Mouse (Mus musculus) brown adipose tissue, adult 24 weeks (tissue): ENCODE measurements around the gene Wbp1l. TPM values are rescaled to one million over a fixed set of nuclear protein-coding genes. Genes with fewer than 3 reads are reported as not detected.
A peak's percentile ranks its signal among the peaks of the same experiment; 100 is the strongest.

Experiments
- H3K27ac ChIP-seq: fragments of 200-500 bp; replicated peaks from 2 replicates; pipeline ENCODE4 v1.5.1; 2012; ENCODE audit warnings: low read depth, mild to moderate bottlenecking, low read length
- H3K4me1 ChIP-seq: fragments of 200-500 bp; 2 replicates; pipeline ENCODE4 v1.6.1; 2012; ENCODE audit warnings: low read length, mixed read lengths; ENCODE audit not compliant: control insufficient read depth, insufficient read depth, insufficient read length
- H3K4me3 ChIP-seq: fragments of 200-500 bp; 2 replicates; pipeline ENCODE4 v1.5.1; 2012; ENCODE audit warnings: low read depth, mild to moderate bottlenecking, low read length, moderate library complexity; ENCODE audit not compliant: insufficient read depth
- polyA plus RNA-seq: library from polyadenylated mRNA; stranded (reverse); fragments of >200 nt; gene quantifications from 2 replicates; pipeline ENCODE4 v1.2.4, GENCODE M21; 2012; ENCODE audit not compliant: missing spikeins, insufficient read depth, insufficient read length

The Wbp1l gene
- polyA plus RNA-seq, 1 experiment, result 24.4 TPM

DNA sequence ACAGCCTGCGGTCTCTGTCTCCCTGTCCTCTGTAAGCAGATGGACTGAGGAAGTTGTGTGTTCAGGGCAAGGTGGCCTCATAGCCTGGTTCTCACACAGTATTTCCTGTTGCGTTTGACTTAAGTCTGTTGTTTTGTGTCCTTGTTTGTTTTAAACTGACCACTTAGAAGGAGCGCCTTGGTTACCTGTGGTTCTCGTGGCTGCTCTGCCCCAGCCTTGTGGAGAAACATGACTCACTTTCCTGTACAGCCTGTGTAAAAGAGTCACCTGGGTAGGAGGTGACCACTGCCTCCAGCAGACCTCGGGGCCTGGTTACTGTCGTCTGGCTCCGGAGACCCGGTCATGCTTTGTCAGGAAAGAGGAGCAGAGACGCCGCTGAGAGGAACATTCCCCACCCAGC, 56.7 kb downstream of the Wbp1l start:
- no peak overlapping the region for H3K27ac ChIP-seq
- no peaks in the 10 kb centered on the region for H3K4me1 ChIP-seq
- H3K4me3 ChIP-seq, result no peak overlapping the region

GRCm38 (mm10) chr19:46656151-46656840, 57.4 kb downstream of the Wbp1l start:
- H3K4me3 ChIP-seq, result no peak overlapping the region
- no peak overlapping the region for H3K27ac ChIP-seq
- H3K4me1 ChIP-seq, result no peaks in the 10 kb centered on the region

DNA sequence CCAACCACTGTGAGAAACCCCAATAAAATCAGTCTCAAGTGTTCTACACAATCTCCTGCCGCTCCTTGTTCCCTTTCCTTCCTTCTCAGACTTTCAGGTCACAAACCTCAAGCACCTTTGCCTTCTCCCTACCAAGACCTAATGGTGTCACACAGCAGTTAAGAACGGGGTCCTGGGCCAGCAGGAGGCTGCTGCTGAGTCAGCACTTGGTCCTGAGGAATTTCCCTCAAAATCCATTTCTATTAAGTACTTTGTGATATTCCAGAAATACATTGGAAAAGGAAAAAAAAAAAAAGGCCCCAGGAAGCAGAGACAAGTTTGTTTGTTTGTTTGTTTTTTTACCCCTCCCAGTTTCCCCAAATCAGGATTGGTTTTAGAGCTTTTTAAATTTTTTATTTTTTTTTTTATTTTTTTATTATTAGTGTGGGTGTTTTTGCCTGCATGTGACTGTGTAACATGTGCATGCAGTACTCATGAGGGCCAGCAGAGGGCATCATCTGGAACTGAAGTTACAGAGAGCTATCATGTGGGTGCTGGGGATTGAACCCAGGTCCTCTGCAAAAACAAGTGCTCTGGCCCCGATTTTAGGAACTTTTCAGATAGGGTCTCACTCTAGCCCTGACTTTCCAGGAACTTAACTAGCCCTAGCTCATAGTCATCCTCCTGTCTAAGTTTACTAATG, 58.6 kb downstream of the Wbp1l start:
- no peak overlapping the region for H3K27ac ChIP-seq
- H3K4me3 ChIP-seq, result no peak overlapping the region
- H3K4me1 ChIP-seq, result no peaks in the 10 kb centered on the region

GRCm38 (mm10) chr19:46658348-46658747, 59.5 kb downstream of the Wbp1l start:
- no peaks in the 10 kb centered on the region for H3K4me1 ChIP-seq
- no peak overlapping the region for H3K27ac ChIP-seq
- H3K4me3 ChIP-seq, result no peak overlapping the region

- Histone ChIP-seq H3K4me3 (no peak overlapping the region), H3K4me1 (no peaks in the 10 kb centered on the region), H3K27ac (no peak overlapping the region)
Observed at GRCm38 (mm10) chr19:46658851-46659250, 60.0 kb downstream of the Wbp1l start.

- H3K27ac ChIP-seq, result no peak overlapping the region
- no peaks in the 10 kb centered on the region for H3K4me1 ChIP-seq
- H3K4me3 ChIP-seq, result no peak overlapping the region
Observed at GRCm38 (mm10) chr19:46661511-46661910, 62.6 kb downstream of the Wbp1l start.

GRCm38 (mm10) chr19:46662214-46662613, 63.3 kb downstream of the Wbp1l start:
- Histone ChIP-seq H3K4me3 (no peak overlapping the region), H3K4me1 (no peaks in the 10 kb centered on the region), H3K27ac (no peak overlapping the region)

- H3K27ac ChIP-seq, result no peak overlapping the region
- no peak overlapping the region for H3K4me3 ChIP-seq
- H3K4me1 ChIP-seq, result no peaks in the 10 kb centered on the region
Observed at GRCm38 (mm10) chr19:46662784-46663183, 63.9 kb downstream of the Wbp1l start.

DNA sequence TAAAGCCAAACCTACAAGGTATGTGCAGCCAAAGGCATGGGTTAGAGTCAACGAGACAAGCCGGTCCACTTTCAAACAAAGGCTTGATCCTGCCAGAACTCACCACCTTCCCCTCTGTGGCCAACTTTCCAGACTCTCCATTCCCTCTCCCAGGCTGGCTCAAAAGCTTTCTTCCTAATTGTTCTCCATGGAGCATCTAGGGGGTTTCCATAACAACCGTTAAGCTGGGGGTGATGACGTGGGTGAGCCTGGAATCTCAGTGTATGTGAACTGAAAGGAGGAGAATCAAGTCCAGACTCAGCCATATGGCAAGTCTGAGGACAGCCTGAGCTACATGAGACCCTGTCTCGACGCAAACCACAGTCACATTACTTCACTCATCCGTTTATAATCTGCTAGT, 66.6 kb downstream of the Wbp1l start:
- H3K4me3 ChIP-seq, result no peak overlapping the region
- H3K27ac ChIP-seq, result no peak overlapping the region
- no peaks in the 10 kb centered on the region for H3K4me1 ChIP-seq

GRCm38 (mm10) chr19:46667300-46667699, 68.4 kb downstream of the Wbp1l start:
- Histone ChIP-seq H3K4me1 (no peaks in the 10 kb centered on the region), H3K4me3 (no peak overlapping the region), H3K27ac (no peak overlapping the region)

GRCm38 (mm10) chr19:46668263-46668662, 69.4 kb downstream of the Wbp1l start:
- Histone ChIP-seq H3K4me3 (no peak overlapping the region), H3K4me1 (no peaks in the 10 kb centered on the region), H3K27ac (no peak overlapping the region)

DNA sequence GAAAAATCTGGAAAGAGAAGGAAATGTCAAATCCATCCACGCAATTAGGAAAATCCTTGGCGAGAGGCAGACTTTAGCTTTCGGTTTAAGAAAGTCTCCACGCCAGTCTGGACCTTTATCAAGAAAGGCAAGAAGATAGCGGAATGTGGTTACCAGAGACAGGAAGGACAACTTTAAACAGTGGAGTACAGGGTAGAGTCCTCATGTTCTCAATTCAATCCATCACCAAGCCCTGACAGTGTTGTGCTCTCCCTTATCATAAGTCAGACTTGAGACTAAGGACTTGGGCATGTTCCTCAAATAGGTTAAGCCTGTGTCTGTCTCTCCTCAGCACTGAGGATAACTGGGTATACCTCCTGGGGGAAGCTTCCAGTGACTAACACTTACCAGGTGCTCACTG, 70.9 kb downstream of the Wbp1l start:
- Histone ChIP-seq H3K4me1 (no peaks in the 10 kb centered on the region), H3K4me3 (no peak overlapping the region), H3K27ac (no peak overlapping the region)

GRCm38 (mm10) chr19:46670691-46671090, 71.8 kb downstream of the Wbp1l start:
- H3K27ac ChIP-seq, result no peak overlapping the region
- no peak overlapping the region for H3K4me3 ChIP-seq
- H3K4me1 ChIP-seq, result no peaks in the 10 kb centered on the region

DNA sequence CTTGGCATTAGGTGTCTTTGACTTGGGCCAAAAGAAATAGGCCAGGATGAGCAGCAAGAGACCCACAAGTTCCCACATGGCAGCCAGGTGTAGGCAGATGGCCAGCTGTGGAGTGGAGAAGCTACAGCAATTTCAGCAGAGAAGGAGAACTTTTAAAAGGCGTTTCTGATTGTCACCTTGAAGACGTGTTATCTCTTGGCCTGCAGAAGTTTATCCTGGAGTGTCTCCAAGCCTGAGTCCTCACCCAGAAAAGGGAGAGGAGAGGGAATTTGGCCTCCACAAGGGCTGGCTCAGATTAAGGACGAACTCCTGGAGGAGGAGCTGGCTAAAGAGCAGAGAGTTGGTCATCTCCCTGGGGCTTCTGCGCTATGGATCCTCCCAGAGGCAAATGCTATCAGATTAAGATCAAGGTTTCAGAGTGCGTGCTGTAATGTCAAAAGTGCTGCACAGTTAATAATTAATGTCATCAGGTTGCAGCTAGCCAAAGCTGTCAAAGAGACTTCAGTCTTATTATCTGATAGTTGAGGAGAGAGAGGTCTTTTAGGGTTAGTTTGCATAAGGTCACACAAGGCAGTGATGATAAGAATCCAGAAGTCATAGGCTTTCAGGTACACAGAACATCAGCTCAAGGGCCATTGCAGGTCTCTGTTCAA, 74.0 kb downstream of the Wbp1l start, which contains the start of gene Cyp17a1:
TSS of gene Cyp17a1 (minus strand) at position 407 of the 653 bp plus-strand sequence.
- Histone ChIP-seq H3K4me3 (no peak within 1 kb of the TSS), H3K4me1 (0 out of 2 replicates have a peak, but pooled peaks cover 3% of the 10 kb centered on the region), H3K27ac (no peak within 1 kb of the TSS)

DNA sequence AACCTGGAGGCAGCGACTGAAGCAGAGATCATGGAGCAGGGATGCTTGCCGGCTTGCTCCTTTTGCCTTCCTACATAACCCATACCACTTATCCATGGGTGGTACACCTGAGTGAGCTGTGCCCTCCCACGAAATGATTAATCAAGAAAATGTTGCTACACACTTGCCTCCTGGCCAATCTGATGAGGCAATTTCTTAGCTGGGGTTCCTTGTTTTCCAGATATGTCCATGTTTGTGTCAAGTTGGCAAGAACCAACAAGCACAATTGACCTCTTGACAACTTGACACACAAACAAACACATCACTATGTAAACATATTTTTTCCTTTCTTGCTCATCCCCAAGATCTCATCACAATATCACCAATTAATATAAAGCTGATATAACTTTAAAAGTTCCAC, 76.8 kb downstream of the Wbp1l start:
- H3K4me3 ChIP-seq, result no peak overlapping the region
- H3K27ac ChIP-seq, result 0 out of 2 replicates have a peak overlapping the region, but pooled peaks have one; percentile 2
- 0 out of 2 replicates have a peak, but pooled peaks cover 3% of the 10 kb centered on the region for H3K4me1 ChIP-seq
